Mouse (Mus musculus) C2C12 (cell line): ENCODE results near the gene Tpr.

Experiments used
- CEBPB ChIP-seq: IDR thresholded peaks from one replicate; pipeline ENCODE4 v1.6.1; 2011; ENCODE audit warnings: low read depth, mild to moderate bottlenecking, control low read depth, moderate library complexity
- CTCF ChIP-seq: IDR thresholded peaks from one replicate; pipeline ENCODE4 v1.5.1; 2011; ENCODE audit not compliant: control insufficient read depth, insufficient read depth, insufficient read length
- MAX ChIP-seq: IDR thresholded peaks from one replicate; pipeline ENCODE4 v1.6.1; 2011; ENCODE audit warnings: mild to moderate bottlenecking, control low read depth
- MYOG ChIP-seq: IDR thresholded peaks from one replicate; pipeline ENCODE4 v1.6.1; 2011; ENCODE audit not compliant: control insufficient read depth, insufficient read length; ENCODE audit errors: extremely low read depth
- USF1 ChIP-seq: IDR thresholded peaks from one replicate; pipeline ENCODE4 v1.6.1; 2011; ENCODE audit warnings: low read depth, mild to moderate bottlenecking, control low read depth, moderate library complexity

DNA sequence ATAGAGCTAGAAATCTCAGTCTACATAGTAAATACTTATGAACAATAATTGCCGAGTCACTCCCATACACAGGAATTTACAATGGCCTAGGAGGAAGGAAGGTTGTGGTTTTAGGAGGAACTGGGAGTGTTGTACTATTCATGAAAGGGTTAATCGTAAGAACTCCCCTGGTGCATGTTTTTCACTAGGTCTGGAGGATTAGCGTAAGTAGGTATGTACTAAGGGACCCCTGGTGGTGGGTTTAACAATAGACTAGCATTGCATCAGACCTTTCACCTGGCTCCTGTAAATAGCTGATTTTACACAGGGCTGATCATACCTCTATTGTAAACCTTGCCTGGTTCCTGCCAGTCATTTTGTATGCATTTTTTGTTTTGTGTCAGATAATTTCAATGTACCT is 33.6 kb downstream of the Tpr start:
- TF ChIP-seq CTCF (no peak), MAX (no peak), MYOG (no peak), USF1 (no peak), CEBPB (no peak)
